Mouse (Mus musculus): ENCODE measurements around the gene Zfp568.

GRCm38 (mm10) chr7:29981455-29981854, 2.3 kb upstream of the Zfp568 start:
- TF ChIP-seq CTCF (IDR thresholded peaks at IDR 0.05; ENCODE audit: low read depth): peak; percentile 5; the same call in 1 of the 2 replicates
- no peak for TF ChIP-seq EP300 (optimal IDR thresholded peaks at IDR 0.05)
